Mouse (Mus musculus): ENCODE results near the gene Gm20661. TPM values are rescaled to one million over a fixed set of nuclear protein-coding genes. Genes with fewer than 3 reads are reported as not detected.

The Gm20661 gene
- polyA plus RNA-seq, 1 experiment from 2014 or later = 1.7 TPM

DNA sequence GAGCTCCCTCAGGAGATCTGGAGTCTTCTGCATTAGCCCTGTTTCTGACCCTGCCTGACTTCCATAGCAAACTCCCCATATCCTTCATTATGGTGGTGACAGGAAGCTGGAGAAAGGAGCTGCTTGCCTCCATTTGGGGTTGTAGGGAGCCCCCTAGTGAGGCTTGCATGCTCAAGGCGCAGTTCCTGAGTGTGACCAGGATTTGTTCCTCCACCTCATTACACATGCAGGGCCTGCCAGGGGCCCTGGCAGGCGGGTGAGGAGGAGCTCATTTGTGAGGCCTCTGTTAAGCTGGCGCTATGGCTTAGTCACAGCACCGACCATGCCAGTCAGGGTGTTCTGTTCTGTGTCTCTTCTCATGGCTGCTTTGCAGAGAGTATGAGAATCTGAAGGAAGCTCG, 21.0 kb upstream of the Gm20661 start:
- 51% methylated on average over 5 of the region's 5 CpGs for WGBS
- no peak overlapping the region for H3K4me3 ChIP-seq (ENCODE audit: low read depth, low read length)
- H3K4me2 ChIP-seq (ENCODE audit: low read depth, low read length, severe bottlenecking) = no peak overlapping the region
- no peaks in the 10 kb centered on the region for H3K27me3 ChIP-seq (ENCODE audit: control insufficient read depth, insufficient read depth, low read length)
- no peaks in the 10 kb centered on the region for H3K9me3 ChIP-seq (ENCODE audit: control insufficient read depth, low read length)
- H3K36me3 ChIP-seq (ENCODE audit: control insufficient read depth, insufficient read depth, low read length) = no peaks in the 10 kb centered on the region; the same call in 1 of the 2 replicates
- no peak for DNase-seq (ENCODE audit: low spot score)
- ATAC-seq (replicated peaks; ENCODE audit: low FRiP score) = 0 out of 2 replicates have a peak, but pooled peaks have one; percentile 44
- 0 out of 2 replicates have a peak, but pooled peaks cover 2% of the 10 kb centered on the region for H3K4me1 ChIP-seq (replicated peaks; ENCODE audit: control insufficient read depth, insufficient read depth, low read length)
- no peak overlapping the region for H3K9ac ChIP-seq (ENCODE audit: low read length)
- no peak overlapping the region for H3K27ac ChIP-seq (ENCODE audit: low read depth, low read length)

GRCm38 (mm10) chr9:107962916-107963315, 19.9 kb upstream of the Gm20661 start:
- no peak for ATAC-seq (replicated peaks; ENCODE audit: low FRiP score)

GRCm38 (mm10) chr9:107963700-107964099, 19.2 kb upstream of the Gm20661 start:
- DNase-seq (ENCODE audit: low spot score) = peak; percentile 91
- Histone ChIP-seq H3K36me3 (ENCODE audit: control insufficient read depth, insufficient read depth, low read length) (no peaks in the 10 kb centered on the region; the same call in 1 of the 2 replicates), H3K9ac (ENCODE audit: low read length) (no peak overlapping the region), H3K4me1 (replicated peaks; ENCODE audit: control insufficient read depth, insufficient read depth, low read length) (0 out of 2 replicates have a peak, but pooled peaks cover 2% of the 10 kb centered on the region), H3K27me3 (ENCODE audit: control insufficient read depth, insufficient read depth, low read length) (no peaks in the 10 kb centered on the region), H3K27ac (ENCODE audit: low read depth, low read length) (no peak overlapping the region), H3K4me2 (ENCODE audit: low read depth, low read length, severe bottlenecking) (no peak overlapping the region), H3K9me3 (ENCODE audit: control insufficient read depth, low read length) (no peaks in the 10 kb centered on the region), H3K4me3 (ENCODE audit: low read depth, low read length) (no peak overlapping the region)
- ATAC-seq (replicated peaks; ENCODE audit: low FRiP score) = no peak
- WGBS = 27% methylated on average over 5 of the region's 5 CpGs

More at GRCm38 (mm10) chr9:107962916-107963315, 19.9 kb upstream of the Gm20661 start:
- H3K27me3 ChIP-seq (ENCODE audit: control insufficient read depth, insufficient read depth, low read length) = no peaks in the 10 kb centered on the region
- 93% methylated on average over 9 of the region's 9 CpGs for WGBS
- no peak overlapping the region for H3K9ac ChIP-seq (ENCODE audit: low read length)
- no peak overlapping the region for H3K4me2 ChIP-seq (ENCODE audit: low read depth, low read length, severe bottlenecking)
- no peaks in the 10 kb centered on the region; the same call in 1 of the 2 replicates for H3K36me3 ChIP-seq (ENCODE audit: control insufficient read depth, insufficient read depth, low read length)
- no peaks in the 10 kb centered on the region for H3K9me3 ChIP-seq (ENCODE audit: control insufficient read depth, low read length)
- H3K4me3 ChIP-seq (ENCODE audit: low read depth, low read length) = no peak overlapping the region
- DNase-seq (ENCODE audit: low spot score) = no peak
- 0 out of 2 replicates have a peak, but pooled peaks cover 2% of the 10 kb centered on the region for H3K4me1 ChIP-seq (replicated peaks; ENCODE audit: control insufficient read depth, insufficient read depth, low read length)
- H3K27ac ChIP-seq (ENCODE audit: low read depth, low read length) = no peak overlapping the region

DNA sequence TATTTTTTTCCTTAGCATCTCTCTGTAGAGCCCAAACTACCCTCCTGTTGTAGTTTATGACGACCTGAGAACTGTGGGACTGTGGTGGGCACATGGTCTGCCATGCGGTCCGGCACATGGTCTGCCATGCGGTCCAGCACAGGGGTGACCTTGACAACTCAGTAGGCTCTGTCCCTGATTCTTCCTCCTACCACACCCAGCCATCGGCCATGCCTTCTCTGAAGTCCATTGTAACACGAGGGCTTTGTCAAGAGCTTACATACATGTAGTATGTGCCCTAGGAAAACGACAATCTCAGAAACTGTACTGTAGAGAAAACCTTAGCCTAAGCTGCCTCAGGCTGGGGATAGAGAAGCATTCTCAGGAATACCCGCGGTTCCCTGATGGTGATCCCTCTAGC, 18.2 kb upstream of the Gm20661 start:
- no peak overlapping the region for H3K27ac ChIP-seq (ENCODE audit: low read depth, low read length)
- no peaks in the 10 kb centered on the region; the same call in 1 of the 2 replicates for H3K36me3 ChIP-seq (ENCODE audit: control insufficient read depth, insufficient read depth, low read length)
- 0 out of 2 replicates have a peak, but pooled peaks cover 2% of the 10 kb centered on the region for H3K4me1 ChIP-seq (replicated peaks; ENCODE audit: control insufficient read depth, insufficient read depth, low read length)
- H3K27me3 ChIP-seq (ENCODE audit: control insufficient read depth, insufficient read depth, low read length) = no peaks in the 10 kb centered on the region
- no peak overlapping the region for H3K4me2 ChIP-seq (ENCODE audit: low read depth, low read length, severe bottlenecking)
- no peak for ATAC-seq (replicated peaks; ENCODE audit: low FRiP score)
- no peak overlapping the region for H3K4me3 ChIP-seq (ENCODE audit: low read depth, low read length)
- WGBS = 97% methylated on average over 9 of the region's 9 CpGs
- H3K9me3 ChIP-seq (ENCODE audit: control insufficient read depth, low read length) = no peaks in the 10 kb centered on the region
- H3K9ac ChIP-seq (ENCODE audit: low read length) = no peak overlapping the region
- DNase-seq (ENCODE audit: low spot score) = no peak

DNA sequence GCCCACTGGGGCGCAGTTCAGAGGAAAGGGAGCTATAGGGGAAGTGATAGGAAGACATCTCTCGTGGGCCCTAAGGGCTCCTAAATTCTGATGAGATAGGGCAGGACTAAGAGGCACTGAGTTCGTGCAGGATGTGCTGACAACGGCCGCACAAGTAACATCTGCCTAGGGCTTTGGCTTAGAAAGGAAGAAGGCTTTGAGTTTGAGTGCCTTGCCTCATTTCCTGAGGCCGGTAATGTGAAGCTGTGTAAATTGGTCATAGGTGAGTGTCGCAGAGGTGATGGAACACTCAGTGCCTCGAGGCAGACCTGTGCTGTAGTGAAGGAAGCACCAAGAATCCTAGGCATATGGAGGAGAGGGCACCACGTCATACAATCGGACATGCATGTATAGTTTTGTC, 16.2 kb upstream of the Gm20661 start:
- Histone ChIP-seq H3K9me3 (ENCODE audit: control insufficient read depth, low read length) (no peaks in the 10 kb centered on the region), H3K27me3 (ENCODE audit: control insufficient read depth, insufficient read depth, low read length) (no peaks in the 10 kb centered on the region), H3K4me3 (ENCODE audit: low read depth, low read length) (no peak overlapping the region), H3K9ac (ENCODE audit: low read length) (no peak overlapping the region), H3K27ac (ENCODE audit: low read depth, low read length) (no peak overlapping the region), H3K36me3 (ENCODE audit: control insufficient read depth, insufficient read depth, low read length) (peaks cover 5% of the 10 kb centered on the region; the same call in 1 of the 2 replicates), H3K4me1 (replicated peaks; ENCODE audit: control insufficient read depth, insufficient read depth, low read length) (0 out of 2 replicates have a peak, but pooled peaks cover under 1% of the 10 kb centered on the region), H3K4me2 (ENCODE audit: low read depth, low read length, severe bottlenecking) (no peak overlapping the region)
- DNase-seq (ENCODE audit: low spot score) (no peak), ATAC-seq (replicated peaks; ENCODE audit: low FRiP score) (no peak)
- WGBS = 92% methylated on average over 10 of the region's 10 CpGs

DNA sequence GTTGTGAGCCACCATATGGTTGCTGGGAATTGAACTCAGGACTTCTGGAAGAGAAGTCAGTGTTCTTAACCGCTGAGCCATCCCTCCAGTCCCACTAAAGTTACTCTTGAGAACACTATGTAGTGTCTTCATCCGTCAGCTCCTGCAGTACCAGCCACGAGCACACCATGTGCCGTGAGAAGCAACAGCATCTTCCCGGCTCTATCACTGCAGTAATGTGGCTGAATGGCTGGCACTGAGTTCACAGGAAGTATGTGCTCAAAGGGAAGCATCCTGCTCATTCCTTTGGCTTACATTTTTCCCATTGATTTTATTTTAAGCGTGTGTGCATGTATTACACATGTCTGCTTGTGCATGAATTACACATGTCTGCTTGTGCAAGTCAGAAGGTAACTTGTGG, 15.4 kb upstream of the Gm20661 start:
- no peak for ATAC-seq (replicated peaks; ENCODE audit: low FRiP score)

GRCm38 (mm10) chr9:107968531-107968930, 14.3 kb upstream of the Gm20661 start:
- H3K4me1 ChIP-seq (replicated peaks; ENCODE audit: control insufficient read depth, insufficient read depth, low read length) = no peaks in the 10 kb centered on the region
- H3K27ac ChIP-seq (ENCODE audit: low read depth, low read length) = no peak overlapping the region
- no peak overlapping the region for H3K4me3 ChIP-seq (ENCODE audit: low read depth, low read length)
- no peak for ATAC-seq (replicated peaks; ENCODE audit: low FRiP score)
- peaks cover 5% of the 10 kb centered on the region; the same call in 1 of the 2 replicates for H3K36me3 ChIP-seq (ENCODE audit: control insufficient read depth, insufficient read depth, low read length)
- H3K27me3 ChIP-seq (ENCODE audit: control insufficient read depth, insufficient read depth, low read length) = no peaks in the 10 kb centered on the region
- 92% methylated on average over 7 of the region's 7 CpGs for whole genome bisulfite sequencing
- DNase-seq (ENCODE audit: low spot score) = no peak
- no peak overlapping the region for H3K4me2 ChIP-seq (ENCODE audit: low read depth, low read length, severe bottlenecking)
- no peak overlapping the region for H3K9ac ChIP-seq (ENCODE audit: low read length)
- no peaks in the 10 kb centered on the region for H3K9me3 ChIP-seq (ENCODE audit: control insufficient read depth, low read length)

More for the DNA sequence above, 15.4 kb upstream of the Gm20661 start:
- H3K27ac ChIP-seq (ENCODE audit: low read depth, low read length) = no peak overlapping the region
- no peak overlapping the region for H3K4me2 ChIP-seq (ENCODE audit: low read depth, low read length, severe bottlenecking)
- H3K4me3 ChIP-seq (ENCODE audit: low read depth, low read length) = no peak overlapping the region
- H3K9ac ChIP-seq (ENCODE audit: low read length) = no peak overlapping the region
- H3K36me3 ChIP-seq (ENCODE audit: control insufficient read depth, insufficient read depth, low read length) = peaks cover 5% of the 10 kb centered on the region; the same call in 1 of the 2 replicates
- no peaks in the 10 kb centered on the region for H3K27me3 ChIP-seq (ENCODE audit: control insufficient read depth, insufficient read depth, low read length)
- no peak for DNase-seq (ENCODE audit: low spot score)
- H3K9me3 ChIP-seq (ENCODE audit: control insufficient read depth, low read length) = no peaks in the 10 kb centered on the region
- no peaks in the 10 kb centered on the region for H3K4me1 ChIP-seq (replicated peaks; ENCODE audit: control insufficient read depth, insufficient read depth, low read length)
- 86% methylated on average over 6 of the region's 6 CpGs for whole genome bisulfite sequencing

DNA sequence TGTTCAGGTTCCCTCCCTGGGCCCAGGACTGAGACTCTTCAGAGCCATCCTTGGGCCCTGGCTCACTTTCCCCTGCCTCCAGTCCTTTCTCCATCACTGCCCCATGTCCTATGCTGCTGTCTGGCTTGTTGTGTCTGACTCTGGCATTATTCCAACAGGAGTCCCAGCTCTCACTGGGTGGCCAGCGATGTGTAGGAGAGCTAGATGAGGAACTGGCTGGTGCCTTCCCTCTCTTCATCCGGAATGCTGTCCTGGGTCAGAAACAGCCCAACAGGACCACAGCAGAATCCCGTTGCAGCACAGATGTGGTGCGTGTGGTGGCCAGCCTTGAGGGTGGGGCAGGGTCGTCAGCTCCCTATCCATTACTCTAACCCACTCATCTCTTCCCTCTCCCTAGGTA, 12.5 kb upstream of the Gm20661 start:
- H3K27ac ChIP-seq (ENCODE audit: low read depth, low read length) = no peak overlapping the region
- DNase-seq (ENCODE audit: low spot score) = no peak
- no peaks in the 10 kb centered on the region for H3K4me1 ChIP-seq (replicated peaks; ENCODE audit: control insufficient read depth, insufficient read depth, low read length)
- no peak overlapping the region for H3K4me2 ChIP-seq (ENCODE audit: low read depth, low read length, severe bottlenecking)
- no peak for ATAC-seq (replicated peaks; ENCODE audit: low FRiP score)
- H3K9me3 ChIP-seq (ENCODE audit: control insufficient read depth, low read length) = no peaks in the 10 kb centered on the region
- H3K9ac ChIP-seq (ENCODE audit: low read length) = no peak overlapping the region
- H3K4me3 ChIP-seq (ENCODE audit: low read depth, low read length) = no peak overlapping the region
- WGBS = 93% methylated on average over 5 of the region's 5 CpGs
- peaks cover 5% of the 10 kb centered on the region; the same call in 1 of the 2 replicates for H3K36me3 ChIP-seq (ENCODE audit: control insufficient read depth, insufficient read depth, low read length)
- no peaks in the 10 kb centered on the region for H3K27me3 ChIP-seq (ENCODE audit: control insufficient read depth, insufficient read depth, low read length)

All from forebrain, embryonic 11.5 days (tissue).